Mouse (Mus musculus) NIH3T3 (cell line): ENCODE measurements around the gene Tecrl.

Experiments
- DNase-seq: peaks from one replicate; pipeline ENCODE4 v3.0.0-alpha.2; 2012; ENCODE audit warnings: low read depth

The Tecrl gene

GRCm38 (mm10) chr5:83354846-83355561 lies at the start of gene Tecrl:
Gene Tecrl (minus strand): TSS chr5:83355195.
- no peak for DNase-seq

GRCm38 (mm10) chr5:83385021-83385420 lies 30.0 kb upstream of the Tecrl start:
- no peak for DNase-seq

GRCm38 (mm10) chr5:83351615-83352014 lies 3.4 kb downstream of the Tecrl start:
- DNase-seq: no peak

GRCm38 (mm10) chr5:83339144-83339543 lies 15.9 kb downstream of the Tecrl start:
- no peak for DNase-seq

- no peak for DNase-seq
Measured at GRCm38 (mm10) chr5:83267148-83267776, 87.7 kb downstream of the Tecrl start.

GRCm38 (mm10) chr5:83260059-83260458 lies 94.9 kb downstream of the Tecrl start:
- DNase-seq: no peak

GRCm38 (mm10) chr5:83254141-83254540 lies 100.9 kb downstream of the Tecrl start:
- no peak for DNase-seq

GRCm38 (mm10) chr5:83238848-83239452 lies 116.0 kb downstream of the Tecrl start:
- DNase-seq: no peak
